Mouse (Mus musculus) heart, postnatal 0 days (tissue): ENCODE results near the gene Ctsw.

ENCODE experiments used
- CTCF ChIP-seq: IDR thresholded peaks from 2 replicates; pipeline ENCODE4 v1.5.1; 2016; ENCODE audit warnings: antibody characterized with exemption, control low read depth, low read depth
- EP300 ChIP-seq: IDR thresholded peaks from 2 replicates; pipeline ENCODE4 v1.6.1; 2016; ENCODE audit warnings: antibody characterized with exemption, low read depth

DNA sequence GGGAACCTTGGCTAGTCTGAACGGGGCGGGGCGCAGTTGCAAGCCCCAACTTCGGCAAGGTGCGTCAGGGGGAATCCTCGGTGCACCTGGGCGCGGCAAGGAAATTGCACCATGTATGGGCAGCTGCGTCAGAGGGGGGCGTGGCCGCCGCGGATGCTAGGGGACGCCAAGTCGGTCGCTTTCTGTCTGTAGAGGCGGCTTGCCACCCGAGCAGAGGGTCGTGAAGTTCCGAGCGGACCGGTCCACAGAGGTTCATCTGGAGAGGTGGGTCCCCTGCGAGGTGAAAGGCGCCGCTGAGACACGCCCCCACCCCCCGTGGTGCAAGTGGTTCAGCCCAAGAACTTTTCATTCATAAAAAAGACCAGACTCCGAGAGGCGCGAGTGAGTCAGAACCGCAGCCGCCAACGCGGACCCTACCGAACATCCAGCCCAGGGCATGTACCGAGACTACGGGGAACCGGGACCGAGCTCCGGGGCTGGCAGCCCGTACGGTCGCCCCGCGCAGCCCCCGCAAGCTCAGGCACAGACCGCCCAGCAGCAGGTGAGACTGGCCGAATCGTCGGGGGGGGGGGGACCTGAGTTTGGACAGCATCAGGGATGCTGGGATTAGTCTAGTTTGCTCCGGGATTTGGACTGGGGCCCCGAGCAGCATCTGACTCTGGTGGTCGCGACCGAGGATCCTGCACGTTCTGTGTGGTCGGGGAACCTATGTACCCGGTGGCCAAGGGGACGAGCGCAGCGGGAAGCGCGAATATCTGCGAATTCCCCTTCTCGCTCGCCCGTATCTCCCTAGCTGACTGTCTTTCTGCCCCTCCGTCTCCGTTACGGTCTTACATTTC, 20.6 kb downstream of the Ctsw start, which contains the start of gene Fosl1:
- TF ChIP-seq EP300 (no peak), CTCF (no peak)
